Mouse (Mus musculus) spleen, adult 2 months (tissue): ENCODE measurements around the gene Gm44805.

Experiments used
- CTCF ChIP-seq: fragments of 200-500 bp; IDR thresholded peaks from 2 replicates; pipeline ENCODE4 v1.5.1; 2011; ENCODE audit warnings: mild to moderate bottlenecking, inconsistent platforms; ENCODE audit not compliant: insufficient read depth, insufficient read length, insufficient replicate concordance; ENCODE audit errors: extremely low read depth
- POLR2A ChIP-seq: fragments of 200-500 bp; IDR thresholded peaks from 2 replicates; pipeline ENCODE4 v1.6.1; 2011; ENCODE audit warnings: low read depth, low read length, inconsistent platforms

- TF ChIP-seq POLR2A: no peak
- TF ChIP-seq CTCF: no peak
These were observed 4.2 kb upstream of the Gm44805 start for GRCm38 (mm10) chr7:19685374-19685773.
